Mouse (Mus musculus): Measurements from ENCODE around the gene Igflr1.
A peak's percentile ranks its signal among the peaks of the same experiment; 100 is the strongest.

Igflr1 gene

DNA sequence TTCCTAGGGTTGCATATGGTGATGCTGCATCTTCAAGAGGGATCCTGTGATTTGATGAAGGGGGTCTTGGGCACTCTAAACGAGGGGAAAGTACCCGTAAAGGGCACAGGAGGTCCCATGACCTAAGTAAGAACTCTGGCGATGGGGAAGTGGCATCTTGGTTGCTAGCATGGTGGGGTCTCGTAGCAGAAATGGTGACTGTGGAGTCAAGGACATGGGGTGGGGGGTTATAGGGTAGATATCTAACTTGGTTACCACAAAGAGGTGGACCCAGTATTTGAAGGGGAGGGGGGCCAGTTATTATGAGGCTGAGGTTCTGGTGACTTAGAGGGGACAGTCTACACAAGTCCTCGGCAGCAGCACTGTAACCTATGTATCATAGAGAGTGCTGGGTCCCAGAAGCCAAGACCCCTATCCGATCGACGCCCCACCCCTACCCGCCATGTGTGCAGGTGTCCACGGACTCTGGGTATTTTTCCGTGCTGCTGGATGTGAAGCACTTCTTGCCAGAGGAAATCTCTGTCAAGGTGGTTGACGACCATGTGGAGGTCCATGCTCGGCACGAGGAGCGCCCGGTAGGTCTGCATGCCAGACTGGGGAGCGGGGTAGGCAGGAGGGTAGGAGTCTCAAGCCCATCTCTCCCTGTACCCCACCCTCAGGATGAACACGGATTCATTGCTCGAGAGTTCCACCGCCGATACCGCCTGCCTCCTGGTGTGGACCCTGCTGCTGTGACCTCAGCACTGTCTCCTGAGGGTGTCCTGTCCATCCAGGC is 11.2 kb upstream of the Igflr1 start:
- DNase-seq (ENCODE audit: low read depth): no peak

DNA sequence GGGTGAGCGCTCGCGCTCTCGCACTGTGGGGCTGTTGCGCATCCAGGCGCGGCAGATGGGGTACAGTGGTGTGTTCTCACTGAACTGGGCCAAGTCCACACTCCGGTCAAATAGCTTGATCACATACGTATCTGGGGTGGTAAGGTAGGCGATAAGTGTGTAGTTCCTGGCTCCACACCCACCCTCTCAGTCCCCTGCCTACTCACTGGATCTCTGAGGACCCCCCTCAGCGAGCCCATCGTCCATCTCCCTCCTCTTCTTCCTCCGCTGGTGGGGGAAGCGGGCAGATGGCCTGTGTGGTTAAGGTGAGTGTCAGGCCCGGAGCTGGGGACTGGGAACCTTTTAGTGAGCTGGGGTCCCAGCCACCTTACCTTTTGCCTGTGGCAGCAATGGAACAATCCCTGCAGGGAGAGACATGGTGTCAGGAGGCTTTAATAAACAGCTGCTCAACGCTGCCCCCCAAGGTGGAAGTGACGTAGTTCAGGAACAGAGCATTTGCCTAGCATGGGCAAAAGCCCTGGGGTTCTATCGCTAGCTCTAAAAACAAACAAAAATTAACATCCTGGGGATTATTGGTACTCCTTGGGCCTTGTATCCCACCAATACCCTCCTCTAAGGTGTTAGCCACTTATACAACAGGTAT is 8.2 kb upstream of the Igflr1 start:
- DNase-seq (ENCODE audit: low read depth): peak; percentile 46

DNA sequence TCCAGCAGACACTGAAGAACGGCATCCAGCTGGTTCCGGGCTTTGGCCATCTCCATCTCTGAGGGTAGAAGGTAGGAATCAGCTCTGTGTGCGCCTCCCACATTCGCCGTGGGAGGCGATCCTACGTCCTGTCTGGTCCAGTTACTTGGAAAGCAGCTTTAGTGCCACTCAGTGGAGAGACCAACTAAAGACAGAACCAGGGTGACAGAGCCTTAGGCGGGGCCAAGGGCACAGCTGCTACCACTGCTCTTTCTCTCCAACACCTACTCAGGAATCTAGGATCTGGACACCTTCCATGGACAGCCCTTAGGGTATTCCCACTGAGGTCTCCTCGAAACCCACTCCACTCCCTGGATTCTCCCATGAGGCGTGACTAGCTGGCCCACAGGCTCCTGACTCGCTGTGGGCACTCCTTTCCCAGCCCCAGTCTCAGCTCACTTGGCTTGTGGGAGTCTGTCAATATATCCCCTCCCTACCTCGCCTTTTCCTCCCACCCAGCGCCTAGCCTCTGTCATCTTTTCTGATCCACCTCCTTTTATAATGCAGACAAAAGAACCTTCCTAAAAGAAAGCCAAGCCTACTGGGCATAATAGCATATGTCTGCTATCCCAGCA is 7.2 kb upstream of the Igflr1 start:
- DNase-seq (ENCODE audit: low read depth): no peak

DNA sequence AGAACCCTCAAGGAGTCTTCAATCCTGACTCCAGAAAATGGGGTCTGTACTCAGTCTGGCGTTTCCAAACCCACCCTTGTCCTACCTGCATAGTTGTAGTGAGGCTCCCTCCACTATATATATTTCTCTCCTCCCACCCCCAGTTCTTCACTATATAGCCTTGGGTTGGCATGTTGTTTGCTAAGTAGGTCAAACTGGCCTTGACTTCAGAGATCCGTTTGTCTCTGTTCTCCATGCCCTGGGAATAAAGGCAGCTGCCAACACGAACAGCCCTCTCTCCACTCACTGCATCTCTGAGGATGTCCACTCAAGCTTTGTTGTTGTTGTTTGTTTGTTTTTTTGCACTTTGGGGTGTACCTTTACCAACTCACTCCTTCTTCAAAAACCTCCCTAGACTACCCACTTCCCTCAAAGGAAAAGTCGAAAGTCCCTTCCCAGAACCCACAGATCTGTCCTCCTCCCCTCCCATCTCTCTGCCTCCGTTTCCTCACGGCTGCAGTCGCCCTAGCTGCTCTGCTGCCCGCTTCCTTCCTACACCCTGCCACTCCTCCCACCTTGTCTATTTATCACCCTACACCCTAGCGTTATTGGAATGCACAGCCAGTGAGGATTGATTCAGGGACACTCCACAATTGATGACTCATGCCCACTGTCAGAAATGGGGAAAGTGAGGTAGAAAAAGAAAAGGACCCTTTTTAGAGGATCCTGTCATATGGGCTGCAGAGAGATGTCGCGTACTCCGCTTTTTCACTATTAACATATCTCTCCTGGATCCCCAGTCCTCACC is 6.4 kb upstream of the Igflr1 start:
- peak; percentile 12 for DNase-seq (ENCODE audit: low read depth)

DNA sequence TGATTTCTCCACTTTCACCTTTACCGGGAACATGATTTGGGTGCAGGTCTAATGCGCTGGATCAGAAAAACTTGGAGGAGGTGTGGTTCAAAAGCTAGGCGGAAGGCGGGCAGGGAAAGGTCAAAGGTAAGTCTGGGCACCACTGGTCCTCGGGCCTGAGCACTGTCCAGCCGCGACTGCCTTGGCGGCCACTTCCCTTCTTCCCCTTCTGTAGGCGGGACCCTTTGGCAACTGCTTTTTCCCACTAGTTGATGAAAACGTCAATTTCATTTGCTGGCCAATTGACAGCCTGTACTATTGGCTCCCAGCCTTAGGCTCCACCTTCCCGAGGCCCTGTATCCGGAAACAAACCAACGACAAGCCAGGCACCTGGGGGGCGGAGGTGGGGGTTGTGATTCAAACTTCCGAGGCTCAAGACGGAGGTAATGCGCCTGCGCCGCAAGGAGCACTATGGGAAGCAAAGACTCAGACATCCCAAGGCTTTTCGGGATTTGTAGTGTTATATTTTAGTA is 5.7 kb upstream of the Igflr1 start, which contains the start of gene Lin37:
Gene Lin37, minus strand, starts transcription at position 396 of the 512 bp plus-strand sequence.
- DNase-seq (ENCODE audit: low read depth): peak; percentile 90

DNA sequence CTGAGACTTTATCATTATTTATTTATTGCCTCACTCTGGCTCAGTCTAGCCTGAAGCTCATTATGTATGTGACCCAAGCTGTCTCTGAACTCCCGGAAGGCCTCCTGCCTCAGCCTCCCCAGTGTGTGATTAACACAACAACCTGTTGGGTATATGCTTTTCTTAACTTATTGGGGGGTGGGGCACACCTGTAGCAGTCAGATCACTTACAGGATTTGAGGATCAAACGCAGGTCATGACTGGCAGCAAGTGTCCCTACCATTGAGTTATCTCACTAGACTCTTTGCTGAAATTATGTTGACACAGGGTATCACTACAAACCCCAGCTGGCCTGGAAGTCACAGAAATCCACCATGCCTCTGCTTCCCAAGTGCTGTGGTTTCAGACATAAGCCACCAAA is 4.9 kb upstream of the Igflr1 start:
- no peak for DNase-seq (ENCODE audit: low read depth)

DNA sequence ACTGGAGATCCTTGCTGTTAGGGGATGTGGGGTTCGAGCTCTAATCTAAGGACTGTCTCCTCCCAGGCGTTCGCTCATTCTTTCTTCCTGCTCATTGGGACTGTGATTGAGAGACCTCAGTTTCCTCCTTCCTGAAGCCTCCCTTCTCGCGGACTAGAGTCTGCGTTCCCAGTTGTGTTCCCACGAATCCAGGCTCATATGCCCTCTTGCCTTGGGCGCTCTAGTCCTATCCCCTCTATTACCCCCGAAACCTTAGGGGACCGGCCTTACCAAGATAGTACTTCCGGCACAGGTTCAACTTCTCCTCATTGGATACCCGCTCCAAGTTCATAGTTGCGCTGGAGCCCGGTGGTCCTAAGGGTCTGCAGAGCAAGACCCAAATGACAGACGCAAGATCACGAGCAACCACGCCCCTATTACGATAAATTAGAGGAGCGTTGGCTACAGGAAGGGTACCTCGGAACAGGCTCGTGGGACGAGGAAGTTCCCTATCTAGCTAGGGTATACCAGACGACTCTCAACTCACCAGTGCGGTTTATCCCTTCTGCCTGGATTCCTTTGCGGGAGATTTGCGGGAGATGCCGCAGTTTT is 2.6 kb upstream of the Igflr1 start:
- peak; percentile 20 for DNase-seq (ENCODE audit: low read depth)

DNA sequence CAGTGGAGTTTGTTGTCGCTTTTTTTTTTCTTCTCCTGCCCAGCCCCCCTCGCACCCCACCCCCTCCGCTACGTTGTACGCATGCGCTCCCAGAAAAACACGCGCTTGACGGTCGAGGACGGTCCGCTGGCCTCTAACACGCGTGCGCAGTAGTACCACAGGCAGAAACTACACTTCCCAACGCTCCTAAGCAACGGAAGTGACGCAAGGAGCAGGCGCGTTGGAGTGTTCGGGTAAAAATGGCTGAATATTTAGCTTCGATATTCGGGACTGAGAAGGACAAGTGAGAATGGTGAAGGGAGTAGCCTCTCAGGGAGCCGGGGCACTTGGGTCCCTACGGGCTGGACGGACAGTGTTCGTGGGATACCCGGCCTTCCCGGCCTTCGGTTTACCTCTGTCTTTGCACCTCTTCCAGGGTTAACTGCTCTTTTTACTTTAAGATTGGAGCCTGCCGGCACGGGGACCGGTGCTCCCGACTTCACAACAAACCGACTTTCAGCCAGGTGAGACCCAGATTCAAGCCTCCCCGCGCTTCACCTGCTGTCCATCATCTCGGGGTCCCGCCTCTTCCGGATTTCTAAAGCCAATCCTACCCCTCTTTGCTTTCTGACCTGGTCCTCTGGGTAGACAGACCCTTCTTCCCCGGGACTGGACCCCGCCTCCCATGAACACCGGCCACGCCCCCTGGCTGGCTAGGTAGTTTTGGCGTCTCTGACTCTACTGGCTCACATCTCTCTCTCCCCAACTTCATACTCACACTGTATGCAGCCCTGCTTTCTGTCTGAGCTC is 1.9 kb upstream of the Igflr1 start, which contains the start of the genes U2af1l4, Gm49396 and Psenen:
Gene U2af1l4, plus strand, starts transcription at position 185 of the 789 bp plus-strand sequence.
Gene Gm49396, plus strand, starts transcription at position 228 of the 789 bp plus-strand sequence.
Gene Psenen, minus strand, starts transcription at position 511 of the 789 bp plus-strand sequence.
- DNase-seq (ENCODE audit: low read depth): peak; percentile 97

DNA sequence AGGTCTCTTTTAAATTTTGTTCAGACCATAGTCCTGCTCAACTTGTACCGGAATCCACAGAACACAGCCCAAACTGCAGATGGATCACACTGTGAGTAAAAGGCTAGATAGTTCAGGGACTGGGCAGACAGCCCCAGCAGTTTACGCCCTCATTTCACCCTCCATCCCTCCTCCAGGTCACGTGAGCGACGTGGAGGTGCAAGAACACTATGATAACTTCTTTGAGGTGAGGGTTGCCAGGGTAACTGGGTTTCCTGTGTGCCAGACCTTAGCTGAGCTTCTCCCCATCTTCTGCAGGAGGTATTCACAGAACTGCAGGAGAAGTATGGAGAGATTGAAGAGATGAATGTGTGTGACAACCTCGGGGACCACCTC is 1.3 kb upstream of the Igflr1 start:
- DNase-seq (ENCODE audit: low read depth): no peak

DNA sequence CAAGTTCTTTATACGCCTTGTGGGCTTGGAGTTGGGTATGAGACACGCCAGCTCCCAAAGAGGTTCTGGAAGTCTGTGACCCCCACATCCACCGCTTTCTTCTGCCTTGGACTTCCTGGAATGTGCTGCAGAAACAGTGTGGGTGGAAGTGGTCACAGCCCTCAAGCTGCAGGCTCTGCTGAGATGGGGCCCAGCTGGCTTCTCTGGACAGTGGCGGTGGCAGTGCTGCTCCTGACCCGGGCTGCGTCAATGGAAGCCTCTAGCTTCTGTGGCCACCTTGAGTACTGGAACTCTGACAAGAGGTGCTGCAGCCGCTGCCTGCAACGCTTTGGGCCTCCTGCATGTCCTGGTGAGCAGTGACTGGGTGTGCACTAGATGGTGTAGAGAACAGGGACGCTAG is 806 bp downstream of the Igflr1 start:
- DNase-seq (ENCODE audit: low read depth): no peak

DNA sequence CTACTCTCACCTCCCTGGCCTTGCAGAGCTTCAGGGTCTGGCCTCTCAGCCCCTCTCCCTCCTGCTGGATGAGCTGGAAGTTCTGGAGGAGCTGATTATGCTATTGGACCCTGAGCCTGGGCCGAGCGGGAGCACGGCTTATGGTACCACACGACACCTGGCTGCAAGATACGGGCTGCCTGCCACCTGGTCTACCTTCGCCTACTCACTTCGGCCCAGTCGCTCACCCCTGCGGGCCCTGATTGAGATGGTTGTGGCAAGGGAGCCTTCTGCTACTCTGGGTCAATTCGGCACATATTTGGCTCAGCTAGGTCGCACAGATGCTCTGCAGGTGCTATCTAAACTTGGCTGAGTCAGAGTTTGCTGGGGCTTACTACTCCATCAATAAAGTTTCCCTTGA is 2.3 kb downstream of the Igflr1 start:
- DNase-seq (ENCODE audit: low read depth): no peak

DNA sequence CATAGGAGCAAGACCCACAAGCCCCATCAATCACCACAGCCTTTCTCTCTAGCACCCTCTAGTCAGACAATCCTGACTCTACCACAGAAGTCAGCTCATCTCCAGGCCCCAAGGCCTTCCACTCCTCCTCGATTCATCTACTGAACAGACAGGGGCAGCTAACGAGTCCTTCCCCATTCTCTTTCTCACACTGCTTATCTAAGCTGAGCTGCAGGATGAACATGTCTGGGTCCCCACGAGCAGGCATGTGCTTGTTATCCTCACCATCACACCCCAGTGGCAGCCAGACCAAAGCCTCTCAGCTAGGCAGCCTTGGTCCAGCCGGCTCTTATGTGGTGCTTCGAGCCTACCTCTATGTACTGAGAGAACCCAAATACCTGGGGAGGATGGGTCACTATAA is 7.2 kb downstream of the Igflr1 start:
- DNase-seq (ENCODE audit: low read depth): no peak

DNA sequence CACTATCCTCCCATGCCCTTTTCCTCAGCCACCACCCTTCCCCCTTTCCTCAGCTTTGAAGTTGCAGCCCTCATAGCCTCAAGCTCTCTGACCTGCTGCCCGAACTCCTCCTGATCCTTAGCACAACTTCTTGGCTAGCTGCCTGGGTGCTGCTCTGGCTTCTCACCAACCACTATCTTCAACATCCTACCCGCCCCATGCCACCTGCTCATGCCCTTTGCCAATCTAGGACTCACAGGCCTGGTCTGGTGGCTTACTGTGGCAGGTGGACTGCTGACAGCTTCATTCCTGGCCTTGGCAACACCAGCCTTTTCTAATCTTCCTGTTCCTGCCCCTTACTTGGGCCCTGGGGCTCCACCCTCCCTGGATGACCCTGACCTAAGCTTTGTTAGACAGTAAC is 7.7 kb downstream of the Igflr1 start:
- no peak for DNase-seq (ENCODE audit: low read depth)

DNA sequence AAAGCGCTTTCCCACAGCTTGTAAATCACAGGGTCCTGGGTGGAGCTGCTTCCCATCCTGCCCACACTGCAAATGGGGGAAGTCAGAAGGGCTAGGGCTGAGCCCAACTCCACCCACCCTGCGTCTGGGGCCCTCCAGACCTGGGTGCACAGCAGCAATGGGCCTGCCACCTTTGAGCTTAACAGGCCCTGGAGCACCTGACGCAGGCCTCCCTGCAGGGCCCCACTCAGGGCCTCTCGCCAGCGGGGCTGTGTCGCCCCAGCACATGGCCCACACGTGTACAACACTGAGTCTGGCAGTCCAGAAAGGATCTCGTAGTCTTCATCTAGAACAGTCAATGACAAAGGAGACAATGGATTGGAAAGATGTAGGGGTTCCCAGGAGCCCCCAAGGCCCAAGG is 14.7 kb downstream of the Igflr1 start:
- no peak for DNase-seq (ENCODE audit: low read depth)

DNA sequence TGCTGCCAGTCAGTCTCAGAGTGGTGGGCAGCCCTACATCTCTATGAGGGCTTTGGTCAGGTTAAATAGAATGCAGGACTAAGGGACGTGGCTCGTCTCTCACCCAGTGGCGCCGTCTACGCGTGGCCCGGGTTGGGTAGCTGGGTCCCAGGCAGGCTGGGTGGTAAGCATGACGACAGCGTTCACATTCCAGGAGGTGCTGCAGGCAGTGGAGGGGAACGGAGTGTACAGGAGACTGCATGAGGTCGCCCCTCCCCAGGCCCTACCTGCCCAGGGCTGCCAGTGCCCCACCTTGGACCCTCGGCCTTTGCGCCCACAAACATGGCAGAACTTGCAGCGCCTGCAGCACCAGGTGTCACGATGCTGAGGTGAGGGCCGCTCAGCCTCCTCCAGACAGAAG is 16.3 kb downstream of the Igflr1 start:
- DNase-seq (ENCODE audit: low read depth): no peak

DNA sequence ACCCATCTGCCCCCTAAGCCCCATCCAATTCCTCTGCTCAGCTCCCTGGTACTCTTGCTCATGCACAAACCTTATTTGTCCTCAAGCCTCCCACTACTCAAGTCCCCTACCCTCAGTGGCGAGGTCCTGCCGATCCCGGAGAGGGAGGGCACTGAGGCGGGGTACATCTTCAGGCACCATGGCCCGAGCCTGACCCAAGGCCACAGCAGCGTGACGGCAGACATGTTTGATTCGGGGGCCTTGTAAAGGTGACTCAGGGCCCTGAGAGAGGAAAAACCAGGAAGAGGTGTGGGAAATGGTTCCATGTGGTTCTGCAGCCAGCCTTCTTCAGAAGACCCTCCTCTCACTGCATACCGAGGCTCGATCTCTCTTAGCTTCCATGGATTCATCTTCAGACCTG is 19.1 kb downstream of the Igflr1 start:
- no peak for DNase-seq (ENCODE audit: low read depth)

DNA sequence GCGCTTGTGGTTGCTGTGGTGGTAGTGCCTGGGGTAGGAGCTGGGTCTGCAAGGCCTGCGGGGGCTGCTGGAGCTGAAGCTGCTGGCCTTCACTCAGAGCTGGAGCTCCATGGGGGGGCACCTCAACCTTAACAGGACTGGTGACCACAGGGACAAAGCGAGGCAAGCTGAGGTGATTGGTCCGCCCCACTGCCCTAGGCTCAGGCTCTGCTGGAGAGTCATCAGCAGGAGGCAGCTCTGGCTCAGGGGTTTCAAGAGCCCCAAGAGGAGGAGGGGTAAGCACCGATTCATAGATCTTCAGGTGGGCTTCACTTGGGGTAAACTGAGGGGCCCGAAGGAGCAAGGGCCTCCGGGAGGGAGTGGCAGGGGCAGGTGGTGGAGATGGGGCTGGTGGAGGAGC is 19.9 kb downstream of the Igflr1 start:
- no peak for DNase-seq (ENCODE audit: low read depth)

DNA sequence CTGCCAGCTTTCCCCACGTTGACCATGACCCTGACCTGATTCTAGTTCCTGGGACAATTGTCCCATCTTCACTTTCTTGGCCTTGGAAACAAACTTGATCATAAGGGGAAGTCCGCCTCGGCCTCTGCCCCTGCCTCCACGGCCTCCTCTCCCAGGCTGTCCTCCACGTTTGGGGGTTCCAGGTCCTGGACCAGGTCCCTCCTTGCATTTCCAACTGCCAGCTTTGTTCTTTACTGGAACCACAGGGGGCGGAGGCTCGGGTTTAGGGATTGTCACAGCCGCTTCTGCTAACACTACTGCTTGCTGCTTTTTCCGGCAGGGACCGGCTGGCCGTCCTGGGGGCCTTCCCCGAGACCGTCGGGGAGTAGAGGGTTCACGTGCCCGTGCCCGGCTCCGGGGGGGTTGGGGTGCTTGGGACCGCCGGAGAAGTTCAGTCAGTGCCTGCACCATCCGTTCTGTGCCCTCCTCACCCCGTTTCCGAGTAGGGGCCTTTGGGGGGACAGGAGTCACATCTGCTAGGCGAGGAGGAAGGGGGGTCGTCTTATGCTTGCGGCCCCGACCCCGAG is 21.3 kb downstream of the Igflr1 start:
- no peak for DNase-seq (ENCODE audit: low read depth)

DNA sequence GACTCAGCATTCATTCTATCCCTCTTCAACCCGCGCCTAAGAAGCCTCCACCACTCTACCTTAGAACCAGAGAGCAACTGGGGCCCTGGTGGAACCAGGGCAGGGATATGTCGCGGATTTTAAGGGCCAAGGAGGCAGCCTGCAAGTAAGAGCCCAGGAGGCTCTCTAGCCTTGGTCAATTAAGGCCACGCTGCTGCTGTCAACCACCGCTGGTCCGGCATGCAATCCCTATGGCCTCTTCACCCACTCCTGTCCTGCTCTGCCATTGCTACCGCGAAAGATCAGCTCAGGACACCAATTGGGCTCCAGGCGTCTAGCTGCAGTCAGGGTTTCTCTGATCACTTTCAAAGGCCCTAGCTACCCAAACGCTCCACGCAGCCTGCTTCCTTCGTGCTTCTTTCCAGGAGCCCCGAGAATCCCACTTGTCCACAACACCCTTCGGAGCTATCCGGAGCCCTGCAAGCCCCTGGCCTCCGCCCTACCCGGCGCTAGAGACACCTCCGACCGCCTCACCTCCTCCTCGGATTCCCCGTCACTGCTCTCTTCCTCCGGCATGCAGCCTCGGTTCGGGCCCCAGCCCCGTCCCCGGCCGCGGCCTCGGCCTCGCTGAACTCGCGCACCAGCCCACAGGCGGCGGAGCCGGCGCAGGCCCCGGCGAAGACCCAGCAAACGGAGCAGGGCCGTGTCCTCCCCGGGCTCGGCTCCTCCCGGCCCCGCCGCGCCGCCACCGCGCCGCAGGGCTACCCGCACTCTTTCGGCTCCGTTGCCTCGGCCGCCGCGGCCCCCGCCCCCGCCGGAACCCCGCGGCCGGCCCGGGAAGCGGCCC is 22.8 kb downstream of the Igflr1 start:
- DNase-seq (ENCODE audit: low read depth): no peak
